Mouse (Mus musculus) spleen, embryonic (tissue): ENCODE results near the gene Yy1.

Experiments used
- CTCF ChIA-PET: fragments of 350-600 bp; sonication (Branson Sonifier 250); formaldehyde crosslinking; loops from one replicate; lab custom pipeline; 2022; lab: Charles Lee

Gene Yy1

DNA sequence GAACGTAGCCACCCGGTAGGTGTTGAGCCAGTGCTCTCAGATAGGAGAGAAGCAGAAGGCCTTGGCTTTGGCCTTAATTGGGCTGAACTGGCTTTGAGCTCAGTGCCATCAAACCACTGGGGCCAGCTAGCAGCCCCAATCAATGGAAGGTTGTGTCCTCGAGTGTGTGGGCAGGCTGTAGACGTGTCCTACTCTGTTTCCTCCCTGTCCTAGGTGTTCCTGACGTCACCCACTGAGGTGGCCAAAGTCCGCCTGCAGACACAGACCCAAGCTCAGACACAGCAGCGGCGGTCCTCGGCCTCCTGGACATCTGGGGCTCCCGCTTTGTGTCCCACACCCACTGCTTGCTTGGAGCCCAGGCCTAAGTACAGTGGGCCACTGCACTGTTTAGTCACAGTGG, 62.3 kb downstream of the Yy1 start:
- CTCF ChIA-PET = no interaction called here

DNA sequence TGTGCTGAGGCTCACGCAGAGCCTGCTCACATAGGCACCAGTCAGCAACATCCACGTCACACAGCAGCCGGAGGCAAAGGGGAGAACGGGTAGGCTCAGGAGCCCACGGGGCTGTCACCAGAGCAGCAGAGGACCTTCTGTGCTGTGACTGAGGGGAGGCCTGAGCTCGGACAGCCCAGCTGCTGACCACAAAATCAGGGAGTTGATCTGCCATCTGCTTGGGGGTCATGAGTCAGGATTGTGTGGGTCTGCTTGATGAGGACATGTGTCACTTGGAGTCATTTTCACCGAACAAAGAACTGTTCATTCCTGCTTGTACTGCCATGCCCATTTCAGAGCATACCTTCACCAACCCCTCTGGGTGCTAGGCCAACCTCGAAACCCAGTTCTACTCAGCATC, 63.4 kb downstream of the Yy1 start:
- CTCF ChIA-PET = no interaction called here

DNA sequence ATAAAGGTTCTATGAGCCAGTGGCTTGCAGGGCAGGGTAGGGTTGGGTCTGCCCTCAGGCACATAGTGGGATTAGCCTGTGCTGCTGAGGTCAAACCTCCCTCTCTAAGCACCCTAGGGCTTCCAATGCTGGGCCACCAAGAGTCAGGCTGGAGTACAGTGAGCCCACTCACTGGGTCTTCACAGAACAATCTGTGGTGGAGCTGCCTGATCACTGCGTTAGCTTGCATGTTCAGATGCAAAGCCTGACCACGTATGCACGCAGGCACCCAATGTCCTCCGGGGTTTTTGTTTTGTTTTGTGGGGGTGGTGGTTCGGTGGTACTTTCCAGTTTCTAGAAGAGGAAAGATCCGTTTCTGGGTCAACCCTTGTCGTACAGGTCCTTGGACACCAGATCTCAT, 64.3 kb downstream of the Yy1 start:
- CTCF ChIA-PET = no interaction called here

DNA sequence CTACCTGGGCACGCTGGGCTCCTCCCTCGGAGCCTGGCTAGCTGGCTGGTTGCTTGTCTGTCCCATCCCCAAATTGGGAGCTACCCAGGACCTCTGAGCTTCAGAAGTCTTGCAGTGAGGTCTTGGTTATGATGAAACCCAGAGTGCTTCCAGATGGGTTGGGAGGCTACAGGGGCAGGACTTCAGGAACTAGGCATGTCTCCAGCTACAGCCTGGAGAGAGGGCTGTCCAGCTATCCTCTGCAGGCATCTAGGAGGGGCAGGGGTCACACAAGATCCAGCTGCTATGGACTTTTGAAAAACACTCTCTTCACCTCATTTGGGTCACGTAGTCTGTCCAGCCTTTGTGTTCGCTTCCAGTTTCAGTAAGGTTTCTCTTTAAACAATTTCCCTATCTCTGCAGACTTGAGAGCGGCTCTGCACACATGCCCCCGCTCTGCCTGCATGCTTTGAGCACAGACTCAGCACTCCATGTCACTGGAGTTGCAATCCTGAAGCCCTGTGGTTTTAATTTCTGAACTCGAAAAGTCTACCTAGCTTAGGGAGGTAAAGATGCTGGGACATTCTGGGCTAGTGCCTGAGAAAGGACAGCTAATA, 64.9 kb downstream of the Yy1 start:
- CTCF ChIA-PET = no interaction called here

DNA sequence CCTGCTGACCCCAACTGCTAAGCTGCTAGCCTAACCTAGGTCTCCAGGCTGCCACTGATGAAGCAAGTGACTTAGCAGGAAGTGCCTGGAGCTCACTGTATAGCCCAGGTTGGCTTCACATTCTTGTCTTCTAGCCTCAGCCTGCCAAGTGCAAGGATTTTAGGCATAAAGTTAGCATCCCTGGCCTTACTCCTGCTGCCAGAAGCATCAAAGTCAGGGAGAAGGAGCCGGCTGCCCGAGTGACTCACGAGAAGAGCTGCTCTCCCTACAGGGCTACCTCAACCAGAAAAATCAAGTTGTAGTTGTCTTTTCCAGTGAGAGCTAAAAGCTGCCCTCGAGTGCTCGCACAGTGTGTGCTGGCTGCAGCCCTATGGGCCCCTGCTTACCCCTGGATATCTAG, 65.7 kb downstream of the Yy1 start:
- CTCF ChIA-PET = no interaction called here

DNA sequence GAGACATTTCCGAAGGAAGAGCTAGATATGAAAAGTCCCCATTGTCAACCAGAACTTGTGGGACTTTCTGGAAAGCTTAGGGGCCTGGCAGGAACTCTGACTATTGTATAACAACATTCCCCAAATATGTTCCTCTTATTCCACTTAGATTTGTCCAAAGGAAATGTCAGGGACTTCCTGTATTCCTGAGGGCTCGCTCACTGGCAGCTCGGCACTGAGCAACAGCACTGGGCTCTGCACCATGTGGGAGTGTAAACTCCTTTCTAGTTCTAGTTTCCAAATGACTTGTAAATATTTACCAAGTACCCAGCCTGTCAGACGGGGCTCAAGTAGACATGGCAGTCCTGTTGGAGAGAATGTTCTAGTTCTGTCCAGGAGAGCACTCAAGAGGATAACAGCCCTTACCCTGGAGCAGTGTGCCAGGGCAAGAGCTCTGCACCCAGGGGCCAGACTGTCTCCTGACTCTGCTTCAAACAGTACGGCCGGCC, 72.3 kb downstream of the Yy1 start:
- CTCF ChIA-PET = no interaction called here

DNA sequence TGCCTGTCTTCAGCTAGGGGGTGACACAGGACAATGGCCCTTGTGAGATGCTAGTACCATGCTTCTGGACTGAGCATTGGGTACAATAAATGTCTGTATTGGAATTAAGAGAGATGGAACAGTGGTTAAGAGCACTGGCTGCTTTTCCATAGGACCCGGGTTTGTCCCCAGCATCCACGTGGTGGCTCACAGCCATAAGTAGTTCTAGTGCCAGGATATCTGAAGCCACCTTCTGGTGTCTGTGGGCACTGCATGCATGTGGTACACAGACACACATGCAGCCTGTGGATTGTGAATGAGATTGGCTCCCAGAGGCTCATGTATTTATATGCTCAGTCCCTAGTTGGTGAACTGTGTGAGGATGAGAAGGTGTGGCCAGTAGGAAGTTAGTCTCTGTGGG, 76.8 kb downstream of the Yy1 start:
- CTCF ChIA-PET = no interaction called here
